Mouse (Mus musculus): ENCODE measurements around the gene Gm853. TPM values are rescaled to one million over a fixed set of nuclear protein-coding genes. Genes with fewer than 3 reads are reported as not detected.

The Gm853 gene
- total RNA-seq, 2 experiments from 2014 or later, result not detected

DNA sequence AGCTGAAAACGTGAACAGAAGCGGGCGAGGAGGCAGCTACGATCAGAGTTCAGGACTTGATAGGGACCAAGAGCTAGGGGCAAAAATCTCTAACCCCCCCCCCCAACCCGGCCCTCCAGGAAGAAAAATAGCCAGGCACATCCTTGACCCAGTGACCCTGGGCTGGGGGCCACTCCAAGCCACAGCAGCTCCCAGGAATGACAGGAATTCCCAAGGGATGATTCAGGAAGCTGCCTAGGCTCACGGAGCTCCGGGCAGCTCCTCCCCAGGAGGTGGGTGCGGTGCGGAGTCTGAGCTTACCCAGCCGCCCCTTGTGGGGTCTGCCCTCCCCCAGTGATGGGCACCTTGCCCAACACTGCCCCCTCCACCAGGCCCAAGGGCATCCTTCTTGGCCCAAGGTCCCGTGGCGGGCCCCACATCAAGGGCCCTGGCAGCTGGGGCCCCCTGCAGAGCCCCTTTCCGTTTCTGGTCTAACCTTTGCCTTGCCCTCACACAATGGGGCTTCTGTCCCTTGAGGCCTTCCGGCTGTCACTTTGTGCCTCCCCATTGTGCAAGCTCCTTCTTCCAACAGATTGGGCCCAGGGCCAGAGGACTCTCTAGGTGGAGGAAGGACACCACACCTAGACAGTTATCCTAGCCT is 47.0 kb downstream of the Gm853 start, which contains the start of gene Tinagl1:
Gene Tinagl1, minus strand, starts transcription at position 51 of the 640 bp plus-strand sequence.
- peak; percentile 42 for ATAC-seq (replicated peaks; ENCODE audit: poor library complexity)

DNA sequence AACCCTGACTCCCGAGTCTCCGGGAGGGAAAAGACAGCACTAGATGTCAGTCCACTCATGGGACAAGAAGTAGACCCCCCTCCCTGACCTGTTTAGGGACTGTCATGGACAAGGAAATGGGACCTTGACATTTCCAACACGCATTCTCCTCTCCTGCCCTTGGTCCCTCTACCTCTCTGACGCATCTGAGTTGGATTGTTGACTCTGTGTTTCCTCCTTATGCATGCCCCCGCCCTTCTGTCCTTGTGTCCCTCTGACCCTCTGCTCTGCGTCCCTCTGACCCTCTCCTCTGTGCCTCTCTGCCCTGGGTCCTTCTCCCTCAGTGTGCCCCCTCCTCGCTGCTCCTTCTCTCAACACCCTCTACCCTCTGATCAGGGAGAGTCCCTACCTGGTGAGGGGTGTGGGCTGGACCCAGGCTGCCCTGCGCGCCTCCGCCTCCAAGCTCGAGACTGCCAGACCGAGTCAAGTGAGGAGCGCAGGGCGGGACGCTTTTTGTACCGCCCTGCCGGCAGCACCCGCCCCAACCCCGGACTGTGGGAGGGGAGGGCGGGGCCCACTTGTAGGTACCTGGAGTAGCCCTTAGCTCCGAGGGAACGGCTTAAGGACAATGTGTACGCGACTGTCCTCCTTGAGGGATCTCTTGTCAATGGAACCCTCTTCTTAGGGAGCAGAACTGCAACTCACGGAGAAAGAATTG is 47.7 kb downstream of the Gm853 start:
- peak; percentile 74 for ATAC-seq (replicated peaks; ENCODE audit: poor library complexity)

DNA sequence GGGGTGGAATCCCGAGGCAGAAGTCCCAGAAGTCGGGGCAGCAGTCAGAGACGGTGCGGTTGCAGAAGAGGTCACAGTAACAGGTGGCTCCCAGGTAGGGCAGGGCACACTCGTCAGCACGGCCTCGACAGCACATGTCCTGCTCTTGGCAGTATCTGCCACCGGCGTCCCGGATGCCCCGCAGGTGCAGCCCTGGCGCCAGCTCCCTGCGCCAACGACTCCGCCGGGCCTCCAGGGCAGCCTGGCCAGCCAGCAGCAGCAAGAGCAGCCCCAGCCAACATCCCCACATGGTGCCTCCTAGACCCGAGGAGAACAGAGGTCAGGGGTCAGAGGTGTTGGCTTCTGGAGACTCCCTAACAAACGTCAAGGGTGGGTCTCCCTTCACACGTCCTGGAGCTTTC is 48.3 kb downstream of the Gm853 start:
- no peak for ATAC-seq (replicated peaks; ENCODE audit: poor library complexity)

DNA sequence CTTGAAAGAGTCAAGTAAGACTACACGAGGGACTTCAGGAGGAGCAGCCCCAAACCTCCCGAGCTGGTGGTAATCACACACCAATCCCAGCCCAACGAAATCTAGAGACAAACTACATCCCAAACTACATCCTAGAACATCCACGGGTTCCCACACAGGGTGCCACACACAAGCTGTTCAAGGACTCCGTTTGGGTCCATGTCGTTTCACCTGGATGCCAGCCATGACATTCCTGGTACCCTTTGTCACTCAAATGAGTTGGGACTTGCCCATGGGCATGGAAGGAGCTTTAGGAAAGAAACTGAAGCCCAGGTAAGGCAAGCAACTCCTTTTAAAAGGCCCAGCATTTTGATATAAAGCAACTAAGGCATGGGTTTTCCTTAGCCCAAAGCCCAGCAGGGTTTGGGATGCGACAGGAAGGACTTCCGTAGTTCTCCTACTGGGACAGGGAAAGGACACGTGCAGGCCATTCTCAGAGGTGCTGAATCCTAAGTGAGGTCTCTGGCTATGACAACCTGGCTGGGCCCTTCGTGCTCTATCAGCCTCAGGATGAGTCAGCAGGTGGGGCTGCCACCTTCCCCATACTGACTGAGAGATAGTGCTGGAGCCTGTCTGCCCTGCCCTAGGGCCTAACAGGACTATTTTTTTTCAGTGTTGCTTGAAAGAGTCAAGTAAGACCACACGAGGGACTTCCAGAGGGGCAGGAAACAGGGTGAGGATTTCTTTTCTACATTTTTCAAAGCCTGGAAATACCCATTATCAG is 49.0 kb downstream of the Gm853 start:
- ATAC-seq (replicated peaks; ENCODE audit: poor library complexity), result peak; percentile 65

DNA sequence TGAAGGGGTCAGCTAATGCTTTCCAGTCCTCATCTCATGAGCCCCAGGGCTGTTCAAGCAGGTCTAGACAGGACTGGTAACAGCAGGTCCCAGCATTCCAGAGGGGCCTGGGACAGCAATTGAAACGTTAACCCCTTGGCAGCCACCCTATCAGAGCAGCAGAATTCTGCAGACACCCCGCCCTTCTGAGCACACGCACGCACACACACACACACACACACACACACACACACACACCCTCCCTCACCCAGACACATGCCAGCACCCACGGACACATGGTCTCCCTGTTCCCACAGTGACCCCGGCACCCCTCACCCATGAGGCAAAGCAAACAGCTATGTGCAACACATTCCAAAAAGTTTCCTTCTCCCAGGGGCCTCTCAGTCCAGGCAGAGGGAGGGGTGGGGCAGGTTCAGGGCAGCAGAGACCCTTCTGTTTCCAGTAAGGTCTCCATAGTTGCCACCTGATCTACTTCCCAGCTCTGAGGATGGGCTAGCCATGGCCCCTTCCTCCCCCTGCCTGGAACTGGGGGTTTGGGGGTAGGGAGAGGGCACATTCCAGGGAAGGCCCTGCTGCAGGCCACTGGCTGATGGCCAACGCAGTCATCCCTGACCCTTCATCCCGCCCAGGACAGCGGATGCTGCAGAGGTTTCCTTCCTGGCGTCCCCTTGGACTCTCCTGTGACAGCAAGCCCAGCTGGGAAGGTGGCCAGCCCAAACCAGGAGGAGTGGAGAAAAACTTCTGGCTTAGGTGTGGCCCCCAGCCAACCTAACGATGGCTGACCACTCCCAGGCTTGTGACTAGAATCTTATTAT is 50.0 kb downstream of the Gm853 start:
- ATAC-seq (replicated peaks; ENCODE audit: poor library complexity), result no peak

DNA sequence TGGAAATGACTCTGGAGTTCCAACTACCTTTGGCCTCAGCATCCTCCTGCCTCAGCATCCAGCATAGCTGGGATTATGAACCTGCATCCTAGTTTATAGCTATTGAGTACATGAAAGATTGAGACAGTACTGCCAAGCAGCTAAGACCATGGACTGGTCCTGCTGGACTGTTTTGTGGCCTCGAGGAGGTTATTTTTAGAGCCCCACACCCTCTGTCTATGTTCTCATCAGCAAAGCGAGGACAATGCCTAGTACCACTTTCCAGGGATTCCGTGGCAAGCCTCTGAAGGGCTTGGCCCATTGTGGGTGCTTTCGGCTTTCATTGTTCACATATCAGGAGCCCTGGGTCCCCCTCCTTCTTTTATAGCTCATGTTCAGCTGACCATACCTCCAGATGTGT is 51.8 kb downstream of the Gm853 start:
- no peak for ATAC-seq (replicated peaks; ENCODE audit: poor library complexity)

DNA sequence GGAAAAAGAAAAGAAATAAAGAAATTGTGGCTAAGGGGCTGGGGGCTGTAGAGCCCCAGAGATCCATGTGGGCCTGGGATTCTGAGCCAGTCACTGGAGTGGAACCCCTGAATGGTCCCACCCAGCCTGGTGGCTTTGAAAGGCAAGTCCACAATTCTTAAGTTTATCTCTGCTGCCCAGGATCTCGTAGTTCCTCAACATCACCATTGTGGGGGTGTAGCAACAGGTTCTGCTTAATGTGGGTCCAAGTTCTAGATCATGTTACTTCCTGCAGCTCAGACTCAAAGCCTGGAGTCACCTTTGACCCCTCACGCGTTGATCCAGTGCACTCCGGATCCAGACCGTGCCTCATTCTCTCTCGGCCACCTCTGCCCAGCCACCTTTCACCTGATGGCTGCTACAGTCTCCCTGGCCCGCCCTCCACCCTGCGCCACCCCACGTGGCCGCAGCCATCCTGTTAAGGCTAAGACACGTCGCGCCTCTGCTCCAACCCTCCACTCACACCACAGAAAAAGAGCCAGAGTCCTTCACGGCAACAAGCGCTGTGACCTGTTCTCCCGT is 52.7 kb downstream of the Gm853 start:
- no peak for ATAC-seq (replicated peaks; ENCODE audit: poor library complexity)

DNA sequence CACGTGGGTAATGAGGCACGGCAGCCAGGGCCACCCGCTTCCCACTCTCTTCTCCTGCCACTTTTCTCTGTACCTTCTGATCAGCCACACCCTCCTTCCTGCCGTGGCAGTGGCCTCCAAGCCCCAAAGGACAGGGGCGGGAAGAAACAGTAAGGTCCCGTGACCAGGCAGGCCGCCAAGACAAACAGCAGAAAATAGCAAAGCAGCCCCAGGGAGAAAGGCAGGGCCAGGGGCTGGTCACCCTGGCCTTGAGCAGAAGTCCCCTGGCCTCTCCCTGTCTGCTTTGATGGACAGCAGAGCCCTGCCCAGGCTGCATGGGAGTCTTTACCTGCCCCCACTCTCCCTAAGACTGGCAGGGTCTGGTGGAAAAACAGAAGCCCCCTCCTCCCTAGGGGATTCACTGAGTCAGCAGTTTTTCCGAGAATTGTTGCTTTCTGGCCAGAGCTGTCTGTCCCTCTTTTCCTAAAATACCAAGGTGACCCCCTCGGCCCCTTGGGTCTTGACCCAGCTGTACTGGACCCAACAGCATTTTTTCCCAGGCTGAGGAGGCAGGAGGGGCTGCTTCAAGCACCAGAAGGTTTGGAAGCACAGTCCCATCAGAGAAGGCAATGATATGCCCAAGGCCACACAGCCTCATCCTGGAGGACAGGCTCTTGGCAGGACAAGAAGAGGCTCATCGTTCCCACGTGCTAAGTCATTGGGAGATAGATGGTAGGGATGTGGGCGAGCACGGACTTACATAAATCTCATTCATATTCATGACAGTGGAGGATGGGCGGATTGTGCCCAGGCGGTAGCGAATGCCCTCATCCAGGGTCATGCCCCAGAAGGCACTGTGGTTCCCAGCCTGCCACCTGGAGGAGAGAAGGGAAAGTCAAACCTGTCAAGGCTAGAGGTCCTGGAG is 53.7 kb downstream of the Gm853 start:
- ATAC-seq (replicated peaks; ENCODE audit: poor library complexity), result peak; percentile 72

DNA sequence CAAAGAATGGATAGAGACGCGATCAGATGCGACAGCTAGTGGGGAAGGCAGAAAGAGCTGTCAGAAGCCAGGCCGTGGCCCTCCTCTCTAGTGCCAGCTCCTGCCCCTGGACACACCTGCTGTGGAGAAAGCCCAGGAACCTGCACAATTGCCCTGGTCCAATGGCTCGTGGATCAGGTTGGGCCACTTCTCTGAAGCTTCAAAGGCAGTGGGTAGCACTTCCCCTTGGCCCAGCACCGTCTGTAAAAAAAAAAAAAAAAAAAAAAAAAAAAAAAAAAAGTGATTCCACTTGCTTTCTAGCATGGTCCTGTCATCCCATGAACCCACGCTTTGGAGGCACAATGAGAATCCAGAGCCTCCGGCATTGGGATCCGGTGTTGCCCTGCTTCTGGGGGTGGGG is 54.4 kb downstream of the Gm853 start:
- ATAC-seq (replicated peaks; ENCODE audit: poor library complexity), result peak; percentile 27; the same call in 1 of the 2 replicates

DNA sequence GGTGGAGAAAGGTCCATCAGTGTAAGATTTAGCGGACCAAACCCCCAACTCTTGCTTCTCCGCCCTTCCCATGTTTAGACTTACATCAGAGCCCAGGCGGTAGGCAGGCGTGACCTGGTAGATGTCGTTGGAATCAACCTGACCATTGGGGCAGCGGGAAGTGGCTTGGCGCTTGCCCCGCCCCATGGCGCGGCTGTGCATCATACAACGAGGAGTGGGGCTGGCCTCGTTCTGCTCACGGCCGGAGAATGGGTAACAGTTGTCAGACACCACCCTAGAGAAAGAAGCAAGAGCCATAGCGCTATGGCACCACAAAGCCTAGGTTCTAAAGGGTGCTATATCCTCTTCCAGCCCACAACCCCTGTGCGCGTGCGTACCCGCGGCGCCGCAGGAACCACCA is 54.9 kb downstream of the Gm853 start:
- no peak; the same call in 1 of the 2 replicates for ATAC-seq (replicated peaks; ENCODE audit: poor library complexity)

DNA sequence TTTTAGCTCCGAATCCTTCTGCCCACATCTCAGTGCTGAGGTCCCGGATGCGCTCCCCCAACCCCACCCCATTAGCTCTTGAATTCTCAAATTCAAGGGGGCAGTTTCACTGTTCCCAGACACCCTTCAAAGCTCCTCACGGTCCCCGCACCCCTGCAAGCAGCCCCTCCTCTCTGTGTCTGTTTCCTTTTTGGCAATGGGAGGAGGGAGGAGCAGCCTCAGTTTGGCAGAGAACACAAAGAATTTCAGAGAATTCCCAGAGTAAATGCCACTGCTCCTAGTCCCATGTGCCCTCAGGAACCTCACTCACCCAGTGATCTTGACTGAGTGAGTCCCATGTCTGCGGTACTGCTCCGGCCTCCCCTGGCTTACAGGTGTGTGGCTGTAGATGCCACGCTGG is 55.6 kb downstream of the Gm853 start:
- ATAC-seq (replicated peaks; ENCODE audit: poor library complexity), result no peak

DNA sequence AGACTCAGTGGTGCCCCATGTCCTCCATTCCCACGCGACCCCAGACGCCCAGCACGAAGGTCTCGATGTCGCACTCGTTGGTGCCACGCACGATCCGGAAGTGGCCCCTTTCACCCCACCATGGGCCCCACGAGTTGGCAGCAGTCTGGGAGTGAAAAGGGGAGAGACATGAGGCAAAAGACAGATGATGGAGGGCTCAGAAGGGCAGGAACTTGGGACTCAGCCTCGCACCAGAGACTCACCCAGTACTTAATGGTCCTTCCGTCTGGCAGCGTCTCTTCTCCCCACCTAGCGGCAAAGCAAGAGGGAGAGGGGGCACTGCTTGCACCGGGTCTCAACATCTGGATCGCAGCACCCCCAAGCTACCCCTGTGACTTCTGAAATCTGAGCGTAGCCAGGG is 56.1 kb downstream of the Gm853 start:
- no peak for ATAC-seq (replicated peaks; ENCODE audit: poor library complexity)

DNA sequence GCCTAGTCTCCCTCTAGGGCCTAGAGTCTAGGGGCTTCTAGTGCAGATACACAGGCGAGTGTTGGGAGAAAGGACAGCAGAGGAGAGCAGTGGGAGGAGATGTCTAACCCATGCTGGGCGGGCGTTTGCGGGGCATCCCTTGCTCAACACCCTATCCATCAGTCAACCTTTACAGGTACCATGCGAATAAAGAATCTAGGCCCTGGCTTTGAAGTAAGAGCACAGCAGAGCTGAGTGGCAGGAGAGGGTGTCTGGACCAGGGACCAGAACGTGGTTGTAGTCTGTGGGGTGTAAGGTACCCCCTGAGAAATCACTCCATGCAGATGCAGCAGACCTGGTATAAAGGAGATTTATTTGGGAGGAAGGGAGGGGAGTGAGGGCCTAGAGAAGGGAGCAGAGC is 58.1 kb downstream of the Gm853 start:
- no peak for ATAC-seq (replicated peaks; ENCODE audit: poor library complexity)

DNA sequence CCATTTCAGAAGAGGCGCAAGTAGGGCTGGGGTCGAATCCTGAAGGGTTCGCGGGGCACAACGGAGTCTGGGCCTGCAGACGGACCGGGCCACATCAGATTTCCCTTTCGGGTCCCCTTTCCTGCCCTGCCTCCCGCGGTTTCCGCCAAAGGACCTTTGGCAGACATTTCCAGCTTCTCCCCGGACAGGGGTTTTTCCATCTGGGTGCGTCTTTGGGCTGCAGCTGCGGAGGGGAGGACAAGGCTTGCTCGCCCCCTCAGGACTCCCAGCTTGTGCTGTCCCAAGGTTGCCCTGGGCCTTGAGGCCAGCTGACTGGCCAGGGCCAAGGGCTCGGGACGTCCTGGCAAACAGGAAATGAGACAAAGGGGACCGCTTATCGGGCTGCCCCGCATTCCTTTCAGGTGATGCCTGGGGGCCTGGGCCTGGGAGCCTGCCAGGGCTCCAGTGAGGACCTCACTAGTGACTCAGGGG is 58.8 kb downstream of the Gm853 start:
- ATAC-seq (replicated peaks; ENCODE audit: poor library complexity), result no peak

DNA sequence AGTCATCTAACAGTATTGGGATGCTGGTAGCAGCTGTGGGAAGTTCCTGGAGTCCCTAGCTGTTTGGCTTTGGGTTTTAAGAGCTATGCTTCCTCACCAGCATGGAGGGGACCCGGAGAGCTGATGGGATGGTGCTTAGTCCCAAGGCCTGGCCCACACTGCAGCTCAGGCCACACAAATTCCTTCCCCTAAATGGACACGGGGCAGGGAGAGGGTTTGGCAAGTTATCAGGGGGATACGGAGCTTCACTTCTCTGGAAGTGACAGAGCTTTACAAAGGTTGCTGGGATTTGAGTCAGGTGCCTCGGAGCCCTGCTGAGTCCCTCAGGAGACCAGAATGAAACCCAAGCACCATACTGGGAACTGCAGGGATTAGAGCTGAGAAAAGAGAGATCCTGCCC is 60.9 kb downstream of the Gm853 start:
- no peak for ATAC-seq (replicated peaks; ENCODE audit: poor library complexity)

Measured in megakaryocyte progenitor cell, adult 5-6 weeks (primary cell).